Mouse (Mus musculus) liver, embryonic 16.5 days (tissue): ENCODE data around the gene E130309D02Rik. TPM values are rescaled to one million over a fixed set of nuclear protein-coding genes. Genes with fewer than 3 reads are reported as not detected.
A peak's percentile ranks its signal among the peaks of the same experiment; 100 is the strongest.

Experiments
- ATAC-seq: fragments of 200-750 bp; cut with Nextera tagmentation; 2 replicates; pipeline ENCODE4 v1.8.0; 2017; ENCODE audit warnings: low read depth, mild to moderate bottlenecking, moderate number of reproducible peaks, moderate library complexity
- H3K27ac ChIP-seq: fragments of 300-500 bp; sonication (generic); 2 replicates; pipeline ENCODE4 v1.5.1; 2014; ENCODE audit warnings: mild to moderate bottlenecking, low read length
- H3K27me3 ChIP-seq: fragments of 300-500 bp; sonication (generic); 2 replicates; pipeline ENCODE4 v1.6.1; 2014; ENCODE audit warnings: low read depth, low read length, mixed read lengths; ENCODE audit not compliant: control insufficient read depth, insufficient read depth
- H3K36me3 ChIP-seq: fragments of 300-500 bp; sonication (generic); 2 replicates; pipeline ENCODE4 v1.6.1; 2014; ENCODE audit warnings: mild to moderate bottlenecking; ENCODE audit not compliant: control insufficient read depth, insufficient read depth
- H3K4me1 ChIP-seq: fragments of 300-500 bp; sonication (generic); 2 replicates; pipeline ENCODE4 v1.6.1; 2014; ENCODE audit warnings: low read depth, low read length, mixed read lengths; ENCODE audit not compliant: control insufficient read depth
- H3K4me2 ChIP-seq: fragments of 300-500 bp; sonication (generic); 2 replicates; pipeline ENCODE4 v1.6.1; 2014; ENCODE audit warnings: low read depth, low read length, mixed read lengths
- H3K4me3 ChIP-seq: fragments of 300-500 bp; sonication (generic); 2 replicates; pipeline ENCODE4 v1.5.1; 2014; ENCODE audit warnings: low read depth, mild to moderate bottlenecking, low read length
- H3K9ac ChIP-seq: fragments of 300-500 bp; sonication (generic); 2 replicates; pipeline ENCODE4 v1.6.1; 2014; ENCODE audit warnings: low read depth, low read length
- H3K9me3 ChIP-seq: fragments of 300-500 bp; sonication (generic); replicated peaks from 2 replicates; pipeline ENCODE4 v1.6.1; 2016; ENCODE audit warnings: low read length; ENCODE audit not compliant: control insufficient read depth
- WGBS: fragments of 180-500 bp; shearing (Covaris S2); extraction: QIAGEN DNeasy Blood & Tissue Kit; methylation state at CpG from one replicate; pipeline ENCODE4 v1.1.7; 2014; ENCODE audit not compliant: insufficient replicate concordance; 5-methylcytosine and 5-hydroxymethylcytosine counted together
- polyA plus RNA-seq: library from polyadenylated mRNA; unstranded; fragments of >200 nt; fragmentation: Nextera tagmentation; extraction: Ambion mirVana; gene quantifications from 2 replicates; pipeline ENCODE4 v1.2.1, GENCODE M21; 2015

E130309D02Rik gene
- polyA plus RNA-seq, 1 experiment from 2014 or later = 16.6 TPM

DNA sequence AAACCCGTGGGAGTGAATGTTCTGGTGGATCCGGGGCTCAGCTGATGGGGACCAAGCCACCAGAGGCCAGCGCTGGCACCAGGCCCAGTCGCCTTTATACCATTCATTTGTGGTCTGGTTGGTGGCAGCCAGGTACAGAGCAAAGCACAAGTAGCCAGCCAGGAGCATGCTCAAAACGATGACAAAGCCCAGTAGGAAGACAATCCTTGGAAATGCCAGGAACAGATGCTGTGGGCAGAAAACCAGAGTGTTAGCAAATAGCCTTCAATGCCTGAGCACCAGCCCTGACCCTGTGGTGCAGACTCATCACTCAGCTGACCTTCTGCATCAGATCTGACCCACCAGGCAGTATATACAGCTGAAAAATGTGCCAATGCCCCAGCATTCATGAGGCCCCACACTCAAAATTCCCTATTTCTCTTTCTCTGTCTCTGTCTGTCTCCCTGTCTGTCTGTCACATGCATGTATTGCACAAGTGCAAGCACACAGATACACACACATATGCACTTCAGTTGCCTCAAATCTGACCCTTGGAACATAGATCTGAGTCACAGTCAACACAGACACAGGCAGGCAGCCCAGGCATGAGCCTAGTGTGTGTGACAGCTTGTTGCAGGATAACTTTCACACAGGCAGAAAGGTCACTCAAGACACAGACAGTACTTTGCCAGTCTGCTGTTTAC lies 1.6 kb upstream of the E130309D02Rik start:
- Histone ChIP-seq H3K36me3 (peaks cover 15% of the 10 kb centered on the region), H3K27me3 (no peaks in the 10 kb centered on the region), H3K9me3 (no peaks in the 10 kb centered on the region), H3K4me3 (no peak overlapping the region), H3K9ac (no peak overlapping the region), H3K4me1 (peaks cover 18% of the 10 kb centered on the region), H3K27ac (no peak overlapping the region), H3K4me2 (no peak overlapping the region)
- 82% methylated on average over 5 of the region's 5 CpGs for WGBS
- ATAC-seq = no peak

DNA sequence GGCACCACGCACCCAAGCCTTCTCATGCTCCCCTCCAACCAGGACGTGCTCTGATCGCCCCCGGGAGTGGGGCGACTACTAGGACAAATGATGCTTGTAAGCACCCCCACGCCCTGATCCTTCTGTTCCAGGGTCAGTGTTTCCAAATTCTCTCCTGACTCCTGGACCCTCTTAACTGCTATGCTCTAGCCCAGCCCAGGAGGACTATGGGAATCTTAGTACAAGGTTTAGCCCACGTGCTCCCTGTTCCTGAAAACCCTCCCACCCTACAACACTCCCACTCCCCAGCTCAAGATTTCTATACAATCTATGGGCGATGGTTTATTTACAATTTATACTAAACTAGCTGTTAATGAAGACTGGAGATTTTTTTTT lies 341 bp upstream of the E130309D02Rik start:
- no peaks in the 10 kb centered on the region for H3K9me3 ChIP-seq
- WGBS = 17% methylated on average over 8 of the region's 8 CpGs
- no peak for ATAC-seq
- H3K4me2 ChIP-seq = peak overlapping the region; percentile 61
- H3K27ac ChIP-seq = no peak overlapping the region
- H3K4me3 ChIP-seq = peak overlapping the region; percentile 83
- H3K9ac ChIP-seq = 0 out of 2 replicates have a peak overlapping the region, but pooled peaks have one; percentile 15
- peaks cover 19% of the 10 kb centered on the region for H3K36me3 ChIP-seq
- H3K27me3 ChIP-seq = no peaks in the 10 kb centered on the region
- peaks cover 27% of the 10 kb centered on the region for H3K4me1 ChIP-seq

DNA sequence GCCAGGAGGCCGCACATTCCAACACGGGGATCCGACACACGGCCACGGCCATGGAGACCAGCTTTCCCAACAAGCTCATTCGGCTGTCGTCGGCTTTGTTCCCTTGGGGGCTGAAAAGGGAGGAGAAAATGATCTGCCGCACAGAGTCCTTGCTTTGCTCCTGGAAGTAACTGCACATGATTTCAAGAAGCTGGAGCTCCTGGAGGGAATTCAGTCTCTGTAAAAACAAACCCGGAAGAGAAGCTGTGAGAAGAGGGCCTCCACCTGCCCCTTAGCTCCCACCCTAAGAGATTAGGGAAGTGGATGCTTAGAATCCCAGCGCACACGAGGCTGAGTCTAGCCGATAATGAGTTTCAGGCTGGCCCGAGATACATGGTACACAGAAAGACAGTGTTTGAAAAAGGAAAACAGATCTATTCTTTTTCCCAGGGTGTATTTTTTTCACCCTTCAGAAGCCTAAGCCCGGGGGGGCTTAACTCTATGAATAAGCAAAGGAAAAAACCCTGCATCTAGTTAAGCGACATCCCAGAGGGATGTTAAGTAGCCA lies 904 bp downstream of the E130309D02Rik start:
- Histone ChIP-seq H3K9ac (peak overlapping the region; percentile 93), H3K9me3 (no peaks in the 10 kb centered on the region), H3K4me3 (peak overlapping the region; percentile 83), H3K27ac (peak overlapping the region; percentile 80), H3K4me2 (peak overlapping the region; percentile 95), H3K27me3 (no peaks in the 10 kb centered on the region), H3K36me3 (peaks cover 22% of the 10 kb centered on the region), H3K4me1 (peaks cover 30% of the 10 kb centered on the region)
- ATAC-seq = peak; percentile 35; the same call in 1 of the 2 replicates
- WGBS = 8% methylated on average over 16 of the region's 16 CpGs

DNA sequence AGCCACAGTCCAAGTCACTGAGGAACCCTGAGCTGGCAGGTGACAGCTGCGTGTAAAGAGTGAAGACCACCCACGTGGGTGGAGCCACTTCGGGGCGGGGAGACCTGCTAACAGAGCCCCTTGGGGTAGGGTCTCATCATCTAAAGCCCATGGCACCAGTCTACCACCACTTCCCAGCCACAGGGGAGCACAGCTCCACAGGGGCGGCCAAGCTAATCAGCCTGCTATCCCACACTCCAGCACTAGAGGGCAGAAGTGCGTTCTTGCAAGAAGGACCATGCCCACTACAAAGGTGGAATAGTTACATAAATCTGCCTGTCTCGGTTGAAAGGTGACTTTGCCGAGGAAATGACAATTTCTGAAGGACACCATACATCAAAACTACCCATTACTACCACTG lies 3.3 kb downstream of the E130309D02Rik start:
- WGBS = 48% methylated on average over 8 of the region's 8 CpGs
- peaks cover 35% of the 10 kb centered on the region for H3K36me3 ChIP-seq
- peaks cover 30% of the 10 kb centered on the region for H3K4me1 ChIP-seq

DNA sequence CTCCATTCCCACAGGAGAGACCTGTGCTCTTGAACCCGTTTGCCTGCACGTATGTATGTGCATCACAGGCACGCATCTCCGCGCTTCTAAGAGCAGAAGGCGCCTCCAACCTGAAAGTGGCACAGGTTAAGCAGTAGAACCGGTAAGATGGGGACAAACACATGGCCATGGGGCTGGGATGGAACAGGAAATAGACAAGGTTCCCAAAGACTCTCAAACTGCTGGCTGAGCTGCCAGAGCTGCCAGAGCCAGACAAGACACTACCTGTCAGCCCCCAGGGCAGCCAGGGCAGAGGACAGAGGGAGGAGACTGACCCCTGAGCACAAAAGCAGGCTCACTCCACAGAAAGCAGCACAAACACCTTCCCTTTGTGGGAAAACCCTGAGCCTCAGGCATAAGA lies 5.2 kb downstream of the E130309D02Rik start:
- no peak overlapping the region for H3K4me2 ChIP-seq
- no peak overlapping the region for H3K27ac ChIP-seq
- H3K9ac ChIP-seq = no peak overlapping the region
- H3K4me3 ChIP-seq = no peak overlapping the region
- peaks cover 47% of the 10 kb centered on the region for H3K36me3 ChIP-seq
- no peaks in the 10 kb centered on the region for H3K27me3 ChIP-seq
- no peak for ATAC-seq
- H3K9me3 ChIP-seq = no peaks in the 10 kb centered on the region
- 95% methylated on average over 7 of the region's 7 CpGs for WGBS
- peaks cover 26% of the 10 kb centered on the region for H3K4me1 ChIP-seq

More for the DNA sequence above, 3.3 kb downstream of the E130309D02Rik start:
- no peak for ATAC-seq
- Histone ChIP-seq H3K9me3 (no peaks in the 10 kb centered on the region), H3K9ac (no peak overlapping the region), H3K27me3 (no peaks in the 10 kb centered on the region), H3K27ac (no peak overlapping the region), H3K4me3 (no peak overlapping the region), H3K4me2 (no peak overlapping the region)

DNA sequence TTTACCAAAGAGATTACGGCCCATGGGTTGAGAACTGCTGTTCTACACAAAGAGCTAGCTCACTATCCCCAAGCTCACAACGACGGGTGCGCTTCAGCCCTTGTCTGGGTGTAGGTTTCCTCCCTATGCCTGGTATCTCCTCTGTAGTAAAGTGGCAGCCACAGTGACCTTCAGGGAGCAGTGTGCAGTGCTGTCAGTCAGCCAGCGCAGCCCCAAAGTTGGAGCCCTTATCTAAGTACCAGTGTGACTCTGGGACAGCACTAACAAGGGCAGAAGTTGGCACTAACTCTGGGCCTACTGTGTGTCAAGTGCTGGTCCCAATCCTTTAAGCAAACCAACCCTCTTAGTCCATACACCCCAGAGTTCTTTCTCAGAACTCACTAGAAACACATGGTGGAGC lies 6.3 kb downstream of the E130309D02Rik start:
- Histone ChIP-seq H3K9me3 (no peaks in the 10 kb centered on the region), H3K36me3 (peaks cover 47% of the 10 kb centered on the region), H3K27ac (no peak overlapping the region), H3K4me2 (no peak overlapping the region), H3K4me1 (peaks cover 20% of the 10 kb centered on the region), H3K27me3 (no peaks in the 10 kb centered on the region), H3K9ac (no peak overlapping the region), H3K4me3 (no peak overlapping the region)
- 85% methylated on average over 5 of the region's 5 CpGs for WGBS
- ATAC-seq = no peak

DNA sequence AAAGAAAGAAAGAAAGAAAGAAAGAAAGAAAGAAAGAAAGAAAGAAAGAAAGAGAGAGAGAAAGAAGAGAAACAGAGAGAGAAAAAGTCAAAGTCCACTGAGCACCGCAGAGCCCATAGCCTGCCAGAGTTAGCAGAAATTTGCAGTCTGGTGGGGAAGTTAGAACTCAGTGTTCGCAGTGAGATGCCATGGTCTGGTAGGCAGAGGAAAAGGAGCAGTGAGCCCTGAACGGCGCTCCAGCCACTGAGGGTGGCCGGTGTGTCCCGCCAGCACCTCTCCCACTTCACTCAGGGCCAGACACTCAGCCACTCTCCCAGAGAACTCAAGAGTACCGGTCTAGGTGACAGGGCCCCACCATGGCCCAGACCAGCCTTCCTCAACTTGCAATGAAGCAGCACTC lies 10.9 kb downstream of the E130309D02Rik start:
- H3K9ac ChIP-seq = no peak overlapping the region

GRCm38 (mm10) chr5:143301296-143301695 lies 13.9 kb downstream of the E130309D02Rik start:
- WGBS = 78% methylated on average over 8 of the region's 8 CpGs
- Histone ChIP-seq H3K27ac (no peak overlapping the region), H3K4me3 (no peak overlapping the region), H3K36me3 (peaks cover 30% of the 10 kb centered on the region), H3K4me1 (no peaks in the 10 kb centered on the region), H3K4me2 (no peak overlapping the region), H3K9me3 (no peaks in the 10 kb centered on the region), H3K27me3 (no peaks in the 10 kb centered on the region), H3K9ac (no peak overlapping the region)
- ATAC-seq = no peak

More for the DNA sequence above, 10.9 kb downstream of the E130309D02Rik start:
- H3K9me3 ChIP-seq = no peaks in the 10 kb centered on the region
- no peaks in the 10 kb centered on the region for H3K27me3 ChIP-seq
- no peaks in the 10 kb centered on the region for H3K4me1 ChIP-seq
- H3K36me3 ChIP-seq = peaks cover 50% of the 10 kb centered on the region
- WGBS = 78% methylated on average over 7 of the region's 7 CpGs
- H3K4me2 ChIP-seq = no peak overlapping the region
- H3K27ac ChIP-seq = no peak overlapping the region
- H3K4me3 ChIP-seq = no peak overlapping the region
- ATAC-seq = no peak

GRCm38 (mm10) chr5:143299686-143300085 lies 15.5 kb downstream of the E130309D02Rik start:
- Histone ChIP-seq H3K4me2 (no peak overlapping the region), H3K27ac (no peak overlapping the region), H3K9ac (no peak overlapping the region), H3K36me3 (peaks cover 20% of the 10 kb centered on the region), H3K9me3 (0 out of 2 replicates have a peak, but pooled peaks cover 2% of the 10 kb centered on the region), H3K4me1 (no peaks in the 10 kb centered on the region), H3K4me3 (no peak overlapping the region), H3K27me3 (no peaks in the 10 kb centered on the region; the same call in 1 of the 2 replicates)
- 83% methylated on average over 4 of the region's 4 CpGs for WGBS
- no peak for ATAC-seq
